Mouse (Mus musculus) kidney, adult 8-10 months (tissue): ENCODE data around the gene Clint1.
A peak's percentile ranks its signal among the peaks of the same experiment; 100 is the strongest.
"Not testable (repeated sequence)": the region's sequence is repeated elsewhere in the genome, so short reads cannot be mapped to it uniquely, and the experiment has no call there.

Experiments used
- DNase-seq, 2 experiments: peaks; one replicate each; pipeline ENCODE4 v3.0.0; 2022

The Clint1 gene

DNA sequence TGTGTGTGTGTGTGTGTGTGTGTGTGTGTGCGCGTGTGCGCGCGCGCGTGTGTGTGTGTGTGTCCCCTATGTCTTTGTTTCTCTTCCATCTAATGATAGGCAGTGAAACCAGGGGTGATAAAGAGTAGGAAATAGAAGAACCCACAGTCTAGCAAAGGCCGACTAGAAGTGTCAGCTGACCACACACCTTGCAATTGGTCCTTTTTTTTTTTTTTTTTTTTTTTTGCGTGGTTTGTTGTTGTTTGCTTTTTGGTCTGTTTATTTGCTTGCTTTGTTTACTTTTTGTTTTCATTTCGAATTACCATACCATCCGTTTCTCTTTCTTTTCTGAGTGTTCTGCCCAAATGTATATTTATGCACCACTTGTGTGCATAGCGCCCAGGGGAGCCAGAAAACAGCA lies 3.6 kb upstream of the Clint1 start:
- no peak for DNase-seq

DNA sequence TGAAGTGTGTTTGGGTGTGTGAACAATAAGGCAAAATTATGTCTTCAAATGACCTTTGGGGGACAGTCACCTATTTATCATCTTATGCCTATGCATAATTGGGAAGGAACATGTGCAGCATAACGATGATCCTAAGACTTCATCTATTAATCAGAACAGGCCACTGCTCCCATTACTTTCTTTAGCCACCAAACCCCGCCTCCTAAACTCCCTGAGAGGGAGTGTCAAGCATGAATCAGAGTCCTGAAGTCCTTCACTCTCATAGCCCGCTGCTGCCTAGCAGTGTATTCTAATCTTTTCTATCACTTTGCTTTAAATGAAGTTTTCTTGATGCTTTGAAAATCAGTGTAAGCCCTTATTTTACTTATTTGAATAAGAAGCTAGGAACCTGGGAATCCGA lies 2.6 kb upstream of the Clint1 start:
- no peak for DNase-seq

DNA sequence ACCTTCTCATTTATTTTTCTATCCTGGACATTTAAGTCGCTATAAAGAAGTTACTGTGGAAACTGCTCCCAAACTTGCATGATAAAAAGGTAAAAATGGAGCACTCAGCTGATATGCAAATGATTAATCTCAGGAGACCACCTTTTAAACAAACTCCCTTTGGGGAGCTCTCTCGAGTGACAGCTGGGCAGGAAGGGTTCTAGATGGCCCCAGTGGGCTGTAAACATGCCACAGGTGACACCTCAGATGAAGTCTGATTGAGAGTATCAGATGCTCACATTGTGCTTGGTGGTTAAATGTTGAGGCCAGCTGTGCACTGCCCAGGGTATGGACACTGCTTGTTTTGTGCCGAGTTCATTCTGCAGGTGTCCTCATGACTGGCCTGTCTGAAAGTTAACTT lies 2.0 kb upstream of the Clint1 start:
- no peak for DNase-seq

DNA sequence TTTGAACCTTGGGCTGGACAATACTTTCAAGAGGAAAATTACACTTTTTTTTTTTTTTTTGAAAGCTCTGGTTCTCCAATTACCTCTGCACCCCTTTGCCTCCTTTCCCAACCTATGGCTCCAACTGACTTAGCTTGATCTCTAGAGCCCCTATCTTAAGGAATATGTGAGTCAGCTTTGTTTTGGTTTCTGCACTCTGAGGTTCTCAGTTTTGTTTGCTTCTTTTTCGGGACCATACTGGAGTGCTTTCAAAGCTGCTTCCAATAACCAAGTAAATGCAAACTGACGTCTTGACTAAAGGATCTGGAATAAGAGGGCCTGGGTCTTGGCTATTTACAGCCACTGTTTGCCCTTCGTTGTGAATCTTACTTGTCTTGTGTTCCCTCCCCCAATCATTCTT lies 1.5 kb upstream of the Clint1 start:
- DNase-seq = no peak

DNA sequence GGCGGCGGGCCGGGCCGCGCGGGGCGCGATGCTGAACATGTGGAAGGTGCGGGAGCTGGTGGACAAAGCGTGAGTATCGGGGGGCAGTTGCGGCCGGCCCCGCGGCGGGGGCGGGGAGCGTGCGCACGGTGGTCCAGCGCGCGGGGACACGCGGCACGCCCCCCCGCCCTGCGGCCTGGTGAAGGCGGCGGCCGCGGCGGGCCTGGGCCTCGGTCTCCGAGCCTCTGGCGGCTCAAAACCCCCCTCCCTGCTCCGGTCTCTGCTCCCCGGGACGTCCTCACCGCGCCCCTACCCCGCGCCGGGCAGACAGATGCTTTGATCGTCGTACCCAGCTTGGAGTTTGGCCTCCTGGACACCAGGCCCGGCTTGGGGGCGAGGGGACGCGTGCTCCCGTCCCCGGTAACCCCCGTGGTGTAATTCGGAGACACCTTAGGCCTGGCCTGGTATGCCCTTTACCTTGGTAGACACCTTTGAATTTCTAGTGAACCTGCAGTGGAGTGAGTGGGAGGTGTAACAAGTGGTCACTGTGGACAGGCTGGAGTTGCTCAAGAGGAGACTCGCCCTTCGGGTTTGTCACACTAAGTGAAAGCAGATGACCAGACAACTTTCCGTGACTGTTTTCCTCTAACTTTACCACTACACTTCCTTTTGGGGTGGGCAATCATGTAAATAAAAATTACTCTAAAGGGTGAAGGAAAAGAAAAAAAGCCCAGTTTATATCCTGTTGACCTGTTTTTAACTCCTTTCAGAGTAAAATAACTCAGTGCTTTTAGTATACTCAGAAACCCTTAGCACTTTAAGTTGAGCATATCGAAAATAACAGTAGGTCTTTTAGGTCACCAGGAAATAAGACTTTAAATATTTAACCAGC lies 508 bp downstream of the Clint1 start:
- peak in 1 of 2 experiments; percentile 43 for DNase-seq

DNA sequence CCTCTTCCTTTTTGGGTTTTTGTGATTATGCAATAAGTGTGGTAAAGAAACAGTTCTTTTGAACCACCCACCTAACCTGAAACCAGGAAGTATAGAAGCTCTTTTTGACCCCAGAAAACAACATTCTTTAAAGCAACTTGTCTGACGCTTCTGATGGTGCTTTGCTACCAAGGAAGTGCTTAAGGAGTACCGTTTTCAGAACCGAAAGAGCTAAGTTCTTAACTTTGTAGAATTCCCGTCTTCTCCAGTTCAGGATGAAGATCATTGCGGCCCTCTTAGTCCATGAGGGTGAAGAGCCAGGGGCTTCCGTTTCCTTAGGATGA lies 1.1 kb downstream of the Clint1 start:
- no peak for DNase-seq

DNA sequence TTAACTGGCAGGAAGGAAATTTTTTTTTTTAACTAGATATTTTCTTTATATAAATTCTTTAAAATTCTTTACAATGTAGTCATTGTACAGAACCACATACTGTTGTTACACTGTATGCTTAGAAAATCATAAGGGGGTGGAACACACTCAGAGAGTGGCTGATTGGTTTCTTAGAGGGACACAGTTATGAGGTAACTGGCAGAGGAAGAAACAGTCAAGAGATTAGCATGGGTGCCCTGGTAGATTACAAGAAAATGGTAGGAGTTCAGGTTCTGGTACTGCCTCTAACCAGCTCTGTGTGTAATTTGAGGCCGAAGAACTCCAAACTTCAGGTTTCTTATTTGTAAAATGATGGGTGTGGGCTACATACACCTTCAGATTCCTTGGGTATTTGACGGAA lies 2.1 kb downstream of the Clint1 start:
- no peak for DNase-seq

DNA sequence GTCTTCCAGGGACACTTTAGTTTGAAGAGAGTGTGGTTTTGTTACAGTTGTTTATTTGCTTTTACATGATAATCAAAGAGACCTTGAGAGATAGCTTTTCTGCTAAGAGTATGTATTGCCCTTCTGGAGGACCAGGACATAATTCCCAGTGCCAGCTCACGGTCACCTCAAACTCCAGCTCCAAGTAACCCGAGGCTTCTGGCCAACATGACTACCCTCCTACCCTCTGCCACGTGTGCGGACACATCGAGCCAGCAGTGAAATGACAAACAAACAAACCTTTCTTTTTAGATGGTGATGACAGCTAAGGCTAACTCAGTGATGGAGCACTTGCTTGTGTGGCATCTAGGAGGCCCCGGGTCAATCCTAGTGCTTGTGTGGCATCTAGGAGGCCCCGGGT lies 2.5 kb downstream of the Clint1 start:
- DNase-seq = no peak

DNA sequence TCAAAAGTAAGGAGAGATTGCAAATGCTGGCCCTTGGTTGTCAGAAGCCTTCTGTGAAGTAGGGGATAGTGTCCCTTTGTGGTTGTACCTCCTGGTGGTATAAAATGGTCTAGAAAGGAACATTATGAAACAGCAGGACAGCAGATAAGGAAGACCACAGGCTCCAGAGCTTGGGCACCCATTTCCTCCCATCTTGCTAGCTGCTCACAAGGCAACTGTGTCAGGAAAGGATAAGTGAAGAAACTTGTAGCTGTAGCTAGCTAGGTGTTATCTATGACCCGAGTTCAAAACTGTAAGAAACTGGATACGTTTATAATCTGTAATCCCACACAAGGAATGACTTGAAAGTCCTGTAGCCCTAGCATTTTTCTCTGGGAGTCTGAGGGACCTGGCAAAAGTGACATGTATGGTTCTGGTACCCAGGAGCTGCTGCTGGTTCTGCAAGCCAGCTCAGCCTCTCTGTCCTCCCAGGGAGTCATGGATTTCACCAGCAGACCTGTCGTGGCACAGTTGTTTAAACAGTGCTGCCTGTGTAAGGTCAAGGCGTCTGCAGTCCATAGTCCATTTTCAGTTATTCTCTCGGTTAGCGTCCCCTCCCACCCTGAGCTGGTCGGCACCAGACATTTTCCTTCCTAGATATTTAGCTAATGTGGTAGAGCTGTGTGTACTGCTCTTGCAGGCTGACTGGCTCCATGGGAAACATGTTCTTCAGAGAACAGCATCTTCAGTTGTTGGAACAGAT lies 3.7 kb downstream of the Clint1 start:
- DNase-seq = peak in 1 of 2 experiments; percentile 41

DNA sequence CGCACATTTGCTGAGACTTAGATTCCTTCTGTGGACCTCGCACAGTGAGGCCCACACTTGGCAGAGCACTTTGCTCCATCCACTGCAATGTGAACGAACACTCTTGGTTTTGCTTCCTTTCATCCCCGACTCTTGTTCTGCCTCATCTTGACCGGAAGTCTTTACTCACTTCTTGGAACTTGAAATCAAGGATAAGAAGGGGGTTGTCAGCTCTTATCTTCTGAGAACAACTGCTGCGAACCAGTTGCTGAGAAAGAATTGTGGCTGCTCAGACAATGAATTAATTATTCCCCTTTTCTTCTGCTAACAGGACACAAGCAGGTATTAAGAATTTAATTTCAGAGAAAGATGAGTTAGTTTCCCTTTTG lies 4.3 kb downstream of the Clint1 start:
- no peak for DNase-seq

DNA sequence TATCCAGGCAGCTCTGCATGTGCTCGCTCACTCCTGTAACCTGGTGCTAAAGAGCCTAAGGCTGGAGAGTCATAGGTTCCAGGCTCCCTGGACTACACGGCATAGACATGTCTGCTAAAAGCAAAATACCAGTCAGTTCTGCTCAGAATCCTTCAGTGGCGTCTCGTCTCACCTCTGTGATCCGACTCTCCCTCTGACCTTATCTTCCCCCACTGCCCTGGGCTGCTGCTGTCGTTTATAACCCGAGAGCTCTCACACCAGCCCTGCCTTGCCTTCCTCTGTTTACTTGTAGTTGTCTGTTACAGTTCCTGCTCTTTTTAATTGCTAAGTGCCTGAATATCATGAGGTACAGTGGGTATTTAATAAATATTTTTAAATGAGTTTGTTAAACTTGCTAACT lies 9.5 kb downstream of the Clint1 start:
- DNase-seq = no peak

DNA sequence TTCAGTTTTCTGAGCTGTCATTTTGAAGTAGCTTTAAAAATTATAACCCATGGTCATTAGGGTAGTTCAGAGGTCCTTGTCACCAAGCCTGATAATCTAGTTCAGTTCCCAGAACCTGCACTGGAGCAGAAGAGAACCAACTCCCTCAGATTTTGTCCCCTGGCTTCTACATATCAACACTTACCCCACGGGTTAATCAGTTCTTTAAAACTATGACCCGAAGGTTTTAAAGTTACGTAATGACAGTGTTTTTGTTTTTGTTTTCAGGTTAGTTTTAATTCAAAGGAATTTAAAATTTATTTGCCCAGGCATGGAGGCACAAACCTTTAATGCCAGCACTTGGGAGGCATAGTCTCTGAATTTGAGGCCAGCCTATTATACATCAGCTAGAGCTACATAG lies 12.6 kb downstream of the Clint1 start:
- peak in 1 of 2 experiments; percentile 57 for DNase-seq

DNA sequence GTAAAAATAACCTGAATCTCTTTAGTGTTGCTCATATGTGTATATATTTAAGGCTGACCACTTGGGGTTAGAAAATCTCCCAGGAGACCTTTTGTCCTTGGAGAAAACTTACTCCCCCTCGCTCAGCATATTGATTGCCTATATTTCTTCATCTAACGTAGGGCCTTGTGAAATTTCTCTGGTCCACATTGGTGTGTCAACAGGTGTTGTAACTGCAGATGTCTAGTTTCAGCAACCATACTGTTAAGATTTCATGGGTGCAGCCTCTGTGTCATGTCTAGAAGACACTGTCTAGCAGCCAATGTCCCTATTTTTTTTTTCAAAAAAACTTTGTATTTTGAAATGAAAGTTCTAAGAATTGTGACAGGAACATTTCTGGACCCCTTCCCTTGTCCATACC lies 14.0 kb downstream of the Clint1 start:
- no peak for DNase-seq

DNA sequence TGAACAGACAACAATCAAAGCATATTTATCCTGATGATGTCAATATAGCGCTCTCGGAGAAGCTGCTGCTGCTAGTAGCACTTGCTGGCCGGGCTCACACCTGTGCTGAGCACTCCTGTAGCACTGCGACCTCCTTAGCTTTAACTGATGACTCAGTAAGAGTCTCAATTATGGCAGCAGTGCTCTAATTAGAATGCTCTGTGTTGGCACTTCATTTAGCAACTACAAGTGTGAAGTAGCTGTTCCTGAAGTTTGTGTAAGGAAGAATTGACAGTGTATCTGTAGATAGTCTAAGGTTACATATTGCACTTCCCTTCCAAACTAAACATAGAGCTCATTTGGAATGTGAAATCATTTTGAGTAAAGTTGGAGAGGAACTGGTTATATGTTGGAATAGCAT lies 14.7 kb downstream of the Clint1 start:
- DNase-seq = no peak

DNA sequence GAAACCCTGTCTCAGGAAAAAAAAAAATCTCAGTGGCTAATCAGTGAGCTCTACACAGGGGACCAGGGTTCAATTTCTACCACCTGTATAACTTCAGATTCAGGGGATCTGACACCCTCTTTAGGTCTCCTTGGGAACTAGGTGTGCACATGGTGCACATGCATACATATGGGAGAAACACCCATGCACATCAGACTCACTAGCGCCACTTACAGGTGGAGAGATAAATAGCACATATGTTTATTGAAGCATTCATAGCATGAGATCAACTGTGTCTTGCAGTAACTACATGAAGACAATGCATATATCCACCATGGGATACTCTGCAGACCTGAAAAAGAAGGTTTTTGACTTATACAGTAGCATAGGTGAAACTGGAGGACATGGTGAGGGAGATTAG lies 21.8 kb downstream of the Clint1 start:
- DNase-seq = no peak

DNA sequence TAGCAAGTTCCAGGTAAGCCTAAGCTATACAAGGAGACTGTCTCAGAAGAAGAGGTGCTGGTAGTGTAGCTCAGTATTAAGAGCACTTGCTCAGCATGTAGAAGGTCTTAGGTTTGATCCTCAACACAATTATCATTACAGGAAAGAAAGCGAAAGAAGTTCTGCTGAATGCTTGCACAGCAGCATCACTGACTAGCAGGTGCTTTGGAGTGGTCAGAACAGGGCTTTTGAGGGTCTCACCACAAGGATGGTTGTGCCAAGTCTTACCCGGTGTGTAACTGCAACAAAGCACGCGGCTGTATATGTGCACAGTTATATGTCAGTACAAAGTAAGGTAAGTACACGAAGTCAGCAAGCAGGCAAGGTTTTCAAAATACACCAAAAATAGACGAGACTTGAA lies 22.4 kb downstream of the Clint1 start:
- no peak for DNase-seq

DNA sequence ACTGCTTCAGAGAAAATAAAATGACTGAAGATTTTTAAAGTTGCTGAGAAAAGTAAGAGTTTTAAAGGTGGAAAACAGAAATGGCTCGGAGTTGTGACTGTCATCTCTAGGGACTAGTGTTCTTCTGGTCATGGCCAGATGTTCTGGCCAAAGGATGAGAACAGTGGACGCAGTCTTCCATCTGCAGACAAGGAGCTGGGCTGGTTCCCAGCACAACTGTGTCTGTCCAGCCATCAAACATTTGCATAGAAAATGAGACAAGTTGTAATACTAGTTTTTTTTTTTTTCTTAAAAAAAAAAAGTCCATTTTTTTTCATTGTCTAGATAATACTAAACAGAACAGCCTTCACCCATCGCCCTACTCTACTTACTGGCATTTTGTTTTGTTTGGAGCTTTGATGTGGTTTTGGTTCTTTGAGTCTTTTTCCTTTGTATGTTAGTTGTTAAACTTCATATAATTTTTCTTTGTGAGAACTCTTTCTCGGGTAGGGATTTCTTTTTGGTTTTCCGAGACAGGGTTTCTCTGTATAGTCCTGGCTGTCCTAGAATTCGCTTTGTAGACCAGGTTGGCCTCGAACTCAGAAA lies 23.6 kb downstream of the Clint1 start:
- DNase-seq = no peak

DNA sequence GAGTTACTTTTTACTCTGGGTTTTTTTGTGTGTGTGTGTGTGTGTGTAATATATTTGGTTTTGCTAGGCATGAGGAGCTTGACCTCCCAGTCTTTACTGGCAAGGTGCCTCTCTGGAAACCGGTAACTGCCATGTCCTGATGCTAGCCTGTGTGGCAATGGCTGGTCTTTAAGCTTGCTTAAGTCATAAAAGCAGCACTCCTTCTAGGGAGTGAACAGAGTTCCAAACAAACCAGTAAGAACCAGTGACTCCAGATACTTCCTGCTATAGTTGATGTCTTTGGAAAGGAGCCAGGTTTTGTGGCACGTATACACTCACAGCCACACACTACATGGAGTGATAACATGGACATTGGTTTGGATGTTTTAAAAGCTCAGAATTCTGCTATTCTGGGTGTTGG lies 24.2 kb downstream of the Clint1 start:
- DNase-seq = no peak

DNA sequence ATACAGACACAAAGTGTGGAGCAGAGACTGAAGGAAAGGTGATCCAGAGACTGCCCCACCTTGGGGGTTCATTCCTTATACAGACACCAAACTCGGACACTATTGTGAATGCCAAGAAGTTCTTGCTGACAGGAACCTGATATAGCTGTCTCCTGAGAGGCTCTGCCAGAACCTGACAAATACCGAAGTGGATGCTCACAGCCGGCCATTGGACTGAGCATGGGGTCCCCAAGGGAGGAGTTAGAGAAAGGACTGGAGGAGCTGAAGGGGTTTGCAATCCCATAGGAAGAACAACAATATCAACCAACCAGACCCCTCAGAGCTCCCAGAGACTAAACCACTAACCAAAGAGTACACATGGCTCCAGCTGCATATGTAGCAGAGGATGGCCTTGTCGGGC lies 27.5 kb downstream of the Clint1 start:
- not testable (repeated sequence) for DNase-seq

DNA sequence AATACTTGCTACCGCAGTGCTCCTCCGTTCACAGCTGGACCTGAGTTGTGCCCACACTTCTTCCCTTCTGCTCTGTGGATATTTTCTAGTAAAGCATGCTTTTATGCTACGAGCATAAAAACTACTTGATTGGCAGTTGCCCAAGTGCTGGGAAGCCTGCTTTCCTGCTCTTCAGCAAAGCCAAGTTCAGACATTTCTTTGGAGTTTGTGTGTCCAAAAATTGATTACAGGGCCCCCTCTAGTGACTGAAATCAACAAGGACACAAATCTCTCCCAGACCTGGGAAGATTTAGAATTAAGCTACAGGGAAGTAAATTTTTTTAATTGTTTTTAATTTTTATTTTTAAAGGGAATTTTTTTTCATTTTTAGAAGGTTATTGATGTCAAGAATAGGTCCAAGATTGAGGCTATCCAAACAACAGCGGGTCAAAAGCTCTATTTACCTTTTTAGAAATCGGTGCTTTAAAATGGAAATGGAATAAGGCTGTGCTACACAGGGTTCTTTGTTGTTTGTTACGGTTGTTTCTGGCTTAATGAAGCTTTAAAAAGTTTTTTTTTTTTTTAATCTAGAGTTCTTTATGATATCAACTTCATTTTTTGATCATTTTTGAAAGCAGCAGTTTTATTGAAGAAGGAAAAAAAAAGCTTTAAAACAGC lies 29.3 kb downstream of the Clint1 start:
- DNase-seq = peak; percentile 61 to 69

DNA sequence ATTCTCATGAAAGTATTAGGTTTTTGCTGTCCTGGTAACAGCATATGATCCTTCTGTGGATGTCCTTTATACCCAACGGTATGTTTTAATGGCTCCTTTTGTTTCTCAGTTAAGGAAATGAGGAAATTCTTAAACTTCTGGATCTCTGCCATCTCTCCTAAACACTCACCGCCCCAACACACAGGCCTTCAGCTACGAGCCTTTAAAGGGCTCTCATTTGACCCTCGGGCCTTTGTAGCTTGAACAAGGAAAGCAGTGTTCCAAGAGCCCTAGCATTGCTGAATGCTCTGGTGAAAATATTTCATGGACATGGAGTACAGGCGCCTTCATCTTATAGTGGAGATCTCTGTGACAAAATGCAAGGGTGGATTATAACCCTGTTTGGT lies 29.8 kb downstream of the Clint1 start:
- DNase-seq = no peak

DNA sequence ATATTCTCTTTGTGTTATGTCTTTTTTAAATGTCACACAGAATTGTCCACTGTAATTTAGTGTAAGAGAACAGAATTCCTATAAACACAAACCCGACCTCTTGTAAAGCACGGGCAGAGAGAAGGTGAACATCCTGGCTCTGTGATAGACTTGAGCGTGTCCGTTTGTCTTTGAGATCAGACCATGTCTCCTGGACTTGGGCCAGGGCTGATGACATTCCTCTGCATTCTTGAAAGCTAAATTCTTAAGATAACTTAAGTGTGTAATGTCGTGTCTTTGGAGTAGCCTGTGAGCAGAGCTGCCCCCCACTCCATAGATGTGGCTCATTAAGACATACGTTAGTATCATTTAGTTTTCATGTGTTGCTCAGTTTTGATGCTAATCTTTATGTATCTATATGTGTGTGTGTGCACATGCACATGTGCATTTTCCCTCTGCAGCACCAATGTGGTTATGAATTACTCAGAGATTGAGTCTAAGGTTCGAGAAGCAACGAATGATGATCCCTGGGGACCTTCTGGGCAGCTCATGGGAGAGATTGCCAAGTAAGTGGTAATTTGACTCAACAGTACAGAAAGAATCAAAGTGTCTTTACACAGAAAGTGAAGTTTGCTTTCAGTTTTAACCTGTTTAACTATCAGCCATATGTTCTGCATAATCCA lies 31.6 kb downstream of the Clint1 start:
- DNase-seq = peak in 1 of 2 experiments; percentile 35

DNA sequence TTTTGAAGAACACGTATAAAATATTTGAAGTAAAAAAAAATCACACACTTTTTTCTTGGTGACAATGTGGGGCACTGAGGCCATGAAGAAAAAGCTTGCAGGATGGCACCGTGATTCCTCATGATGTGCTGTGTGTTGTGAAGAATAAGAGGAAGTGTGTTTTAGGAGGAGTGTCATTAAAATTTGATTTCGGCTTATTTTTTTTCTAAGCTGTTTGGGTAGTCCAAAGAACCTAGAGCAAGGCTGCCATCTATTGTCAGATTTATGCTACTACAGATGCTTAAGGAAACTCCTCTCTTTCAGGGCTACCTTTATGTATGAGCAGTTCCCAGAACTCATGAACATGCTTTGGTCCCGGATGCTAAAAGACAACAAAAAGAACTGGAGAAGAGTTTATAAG lies 32.2 kb downstream of the Clint1 start:
- DNase-seq = no peak
